Mouse (Mus musculus): ENCODE measurements around the gene Tnfrsf25. TPM values are rescaled to one million over a fixed set of nuclear protein-coding genes. Genes with fewer than 3 reads are reported as not detected.

The Tnfrsf25 gene
- total RNA-seq, 2 experiments from 2014 or later, result 1.5 TPM; not detected in 1

DNA sequence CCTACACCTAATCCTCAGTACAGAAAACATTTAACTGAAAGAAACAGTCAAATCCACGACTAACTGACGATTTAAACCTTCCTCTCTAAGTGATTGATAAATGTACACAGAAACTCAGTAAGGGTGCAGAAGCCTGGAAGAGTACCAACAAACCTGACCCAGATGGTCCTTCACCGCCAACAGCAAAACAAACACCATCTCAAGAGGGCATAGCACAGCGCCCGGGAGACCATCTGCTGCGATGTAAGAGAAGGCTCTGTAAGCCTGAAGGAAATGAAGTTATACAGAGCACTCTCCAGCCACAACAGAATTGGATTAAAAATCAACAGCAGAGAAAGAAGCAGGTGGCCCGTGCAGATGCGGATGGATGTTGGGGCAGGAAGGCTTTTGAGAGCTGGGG, 52.3 kb downstream of the Tnfrsf25 start:
- ATAC-seq (replicated peaks; ENCODE audit: poor library complexity), result no peak

- ATAC-seq (replicated peaks; ENCODE audit: poor library complexity), result no peak
Observed at GRCm38 (mm10) chr4:152169103-152169502, 53.4 kb downstream of the Tnfrsf25 start.

Other genes starting within 250 kb of the Tnfrsf25 start
- gene Dnajc11, start 182.2 kb upstream of the Tnfrsf25 start, total RNA-seq (2015), result 35.5 and 45.2 TPM in 2 replicates
- 89.2 and 106 TPM in 2 replicates for gene Dnajc11, start 182.2 kb upstream of the Tnfrsf25 start, total RNA-seq (2017)
- gene Thap3, start 126.9 kb upstream of the Tnfrsf25 start, total RNA-seq (2015), result 7.2 and 8.0 TPM in 2 replicates
- 6.1 and 6.4 TPM in 2 replicates for gene Thap3, start 126.9 kb upstream of the Tnfrsf25 start, total RNA-seq (2017)
- 2.8 and 4.6 TPM in 2 replicates for gene Phf13, start 119.7 kb upstream of the Tnfrsf25 start, total RNA-seq (2015)
- 1.0 and 2.7 TPM in 2 replicates for gene Phf13, start 119.7 kb upstream of the Tnfrsf25 start, total RNA-seq (2017)
- 3.4 and 3.6 TPM in 2 replicates for gene Klhl21, start 107.1 kb upstream of the Tnfrsf25 start, total RNA-seq (2015)
- gene Klhl21, start 107.1 kb upstream of the Tnfrsf25 start, total RNA-seq (2017), result 6.6 and 7.9 TPM in 2 replicates
- 7.4 and 10.3 TPM in 2 replicates for gene Zbtb48, start 88.3 kb upstream of the Tnfrsf25 start, total RNA-seq (2015)
- 4.8 and 6.6 TPM in 2 replicates for gene Zbtb48, start 88.3 kb upstream of the Tnfrsf25 start, total RNA-seq (2017)
- gene Tas1r1, start 77.4 kb upstream of the Tnfrsf25 start, total RNA-seq (2015), result 0.71 and 0.91 TPM in 2 replicates
- 1.2 and 3.2 TPM in 2 replicates for gene Tas1r1, start 77.4 kb upstream of the Tnfrsf25 start, total RNA-seq (2017)
- 26.9 and 28.4 TPM in 2 replicates for gene Nol9, start 76.6 kb upstream of the Tnfrsf25 start, total RNA-seq (2015)
- gene Nol9, start 76.6 kb upstream of the Tnfrsf25 start, total RNA-seq (2017), result 33.4 and 35.1 TPM in 2 replicates
- 0.66 and 1.2 TPM in 2 replicates for gene Plekhg5, start 43.4 kb upstream of the Tnfrsf25 start, total RNA-seq (2015)
- gene Plekhg5, start 43.4 kb upstream of the Tnfrsf25 start, total RNA-seq (2017), result 1.6 and 2.6 TPM in 2 replicates
- 1.1 and 1.3 TPM in 2 replicates for gene Espn, start 36.4 kb downstream of the Tnfrsf25 start, total RNA-seq (2015)
- gene Espn, start 36.4 kb downstream of the Tnfrsf25 start, total RNA-seq (2017), result 0.91 TPM in 1 of 2 replicates, not detected in the other
- gene Hes2, start 42.9 kb downstream of the Tnfrsf25 start, total RNA-seq (2015), result not detected in 2 replicates
- not detected in 2 replicates for gene Hes2, start 42.9 kb downstream of the Tnfrsf25 start, total RNA-seq (2017)
- 75.9 and 76.7 TPM in 2 replicates for gene Acot7, start 62.2 kb downstream of the Tnfrsf25 start, total RNA-seq (2015)
- gene Acot7, start 62.2 kb downstream of the Tnfrsf25 start, total RNA-seq (2017), result 72.6 and 79.3 TPM in 2 replicates
- gene Gpr153, start 158.3 kb downstream of the Tnfrsf25 start, total RNA-seq (2015), result 0.12 and 0.76 TPM in 2 replicates
- not detected in 2 replicates for gene Gpr153, start 158.3 kb downstream of the Tnfrsf25 start, total RNA-seq (2017)
- gene Hes3, start 175.7 kb downstream of the Tnfrsf25 start, total RNA-seq (2015), result not detected in 2 replicates
- not detected in 2 replicates for gene Hes3, start 175.7 kb downstream of the Tnfrsf25 start, total RNA-seq (2017)
- 7.9 and 12.1 TPM in 2 replicates for gene Icmt, start 181.3 kb downstream of the Tnfrsf25 start, total RNA-seq (2015)
- 11.5 and 14.8 TPM in 2 replicates for gene Icmt, start 181.3 kb downstream of the Tnfrsf25 start, total RNA-seq (2017)
- gene Rnf207, start 203.1 kb downstream of the Tnfrsf25 start, total RNA-seq (2015), result 0.12 TPM in 1 of 2 replicates, not detected in the other
- gene Rnf207, start 203.1 kb downstream of the Tnfrsf25 start, total RNA-seq (2017), result not detected in 2 replicates
- gene Rpl22, start 209.8 kb downstream of the Tnfrsf25 start, total RNA-seq (2015), result 1,636 and 1,708 TPM in 2 replicates
- 3,182 and 3,570 TPM in 2 replicates for gene Rpl22, start 209.8 kb downstream of the Tnfrsf25 start, total RNA-seq (2017)
- gene Chd5, start 222.7 kb downstream of the Tnfrsf25 start, total RNA-seq (2015), result not detected in 2 replicates
- gene Chd5, start 222.7 kb downstream of the Tnfrsf25 start, total RNA-seq (2017), result 0.07 and 0.08 TPM in 2 replicates